Mouse (Mus musculus) forebrain, postnatal 0 days (tissue): ENCODE results near the gene Tmtc1. TPM values are rescaled to one million over a fixed set of nuclear protein-coding genes. Genes with fewer than 3 reads are reported as not detected.

Source experiments
- ATAC-seq: fragments of 200-750 bp; cut with Nextera tagmentation; 2 replicates; pipeline ENCODE4 v1.8.0; 2017; ENCODE audit warnings: mild to moderate bottlenecking, moderate library complexity
- DNase-seq: peaks from one replicate; pipeline ENCODE4 v3.0.0-alpha.2; 2015
- H3K27ac ChIP-seq: fragments of 300-500 bp; sonication (generic); 2 replicates; pipeline ENCODE4 v1.5.1; 2014; ENCODE audit warnings: low read depth, mild to moderate bottlenecking, antibody characterized with exemption, low read length, moderate library complexity, mixed read lengths
- H3K27me3 ChIP-seq: fragments of 300-500 bp; sonication (generic); 2 replicates; pipeline ENCODE4 v1.6.1; 2014; ENCODE audit warnings: mild to moderate bottlenecking, low read length, mixed read lengths; ENCODE audit not compliant: insufficient read depth
- H3K36me3 ChIP-seq: fragments of 300-500 bp; sonication (generic); 2 replicates; pipeline ENCODE4 v1.6.1; 2014; ENCODE audit warnings: mild to moderate bottlenecking, moderate library complexity; ENCODE audit not compliant: insufficient read depth
- H3K4me1 ChIP-seq: fragments of 300-500 bp; sonication (generic); 2 replicates; pipeline ENCODE4 v1.6.1; 2014; ENCODE audit warnings: antibody characterized with exemption; ENCODE audit not compliant: insufficient read depth
- H3K4me2 ChIP-seq: fragments of 300-500 bp; sonication (generic); 2 replicates; pipeline ENCODE4 v1.6.1; 2014; ENCODE audit warnings: low read depth, mild to moderate bottlenecking, moderate library complexity
- H3K4me3 ChIP-seq: fragments of 300-500 bp; sonication (generic); 2 replicates; pipeline ENCODE4 v1.5.1; 2014; ENCODE audit warnings: low read depth, low read length, mixed read lengths
- H3K9ac ChIP-seq: fragments of 300-500 bp; sonication (generic); 2 replicates; pipeline ENCODE4 v1.6.1; 2014; ENCODE audit warnings: mild to moderate bottlenecking
- H3K9me3 ChIP-seq: fragments of 300-500 bp; sonication (generic); 2 replicates; pipeline ENCODE4 v1.6.1; 2016; ENCODE audit warnings: low read length
- CTCF ChIP-seq: sonication (generic); IDR thresholded peaks from 2 replicates; pipeline ENCODE4 v1.5.1; 2016; ENCODE audit warnings: antibody characterized with exemption, control low read depth, low read depth
- WGBS: fragments of 180-500 bp; shearing (Covaris S2); extraction: QIAGEN DNeasy Blood & Tissue Kit; methylation state at CpG from one replicate; pipeline ENCODE4 v1.1.7; 2014; 5-methylcytosine and 5-hydroxymethylcytosine counted together
- polyA plus RNA-seq: library from polyadenylated mRNA; unstranded; fragments of >200 nt; fragmentation: Nextera tagmentation; extraction: Ambion mirVana; gene quantifications from 2 replicates; pipeline ENCODE4 v1.2.1, GENCODE M21; 2015
- total RNA-seq: library from RNA; depleted of rRNA; stranded (reverse); fragments of >200 nt; gene quantifications from 2 replicates; pipeline ENCODE4 v1.2.3, GENCODE M21; 2014; rRNA removed

Tmtc1 gene
- total RNA-seq (18.9 and 20.5 TPM in 2 replicates), polyA plus RNA-seq (1.3 and 1.7 TPM in 2 replicates)

DNA sequence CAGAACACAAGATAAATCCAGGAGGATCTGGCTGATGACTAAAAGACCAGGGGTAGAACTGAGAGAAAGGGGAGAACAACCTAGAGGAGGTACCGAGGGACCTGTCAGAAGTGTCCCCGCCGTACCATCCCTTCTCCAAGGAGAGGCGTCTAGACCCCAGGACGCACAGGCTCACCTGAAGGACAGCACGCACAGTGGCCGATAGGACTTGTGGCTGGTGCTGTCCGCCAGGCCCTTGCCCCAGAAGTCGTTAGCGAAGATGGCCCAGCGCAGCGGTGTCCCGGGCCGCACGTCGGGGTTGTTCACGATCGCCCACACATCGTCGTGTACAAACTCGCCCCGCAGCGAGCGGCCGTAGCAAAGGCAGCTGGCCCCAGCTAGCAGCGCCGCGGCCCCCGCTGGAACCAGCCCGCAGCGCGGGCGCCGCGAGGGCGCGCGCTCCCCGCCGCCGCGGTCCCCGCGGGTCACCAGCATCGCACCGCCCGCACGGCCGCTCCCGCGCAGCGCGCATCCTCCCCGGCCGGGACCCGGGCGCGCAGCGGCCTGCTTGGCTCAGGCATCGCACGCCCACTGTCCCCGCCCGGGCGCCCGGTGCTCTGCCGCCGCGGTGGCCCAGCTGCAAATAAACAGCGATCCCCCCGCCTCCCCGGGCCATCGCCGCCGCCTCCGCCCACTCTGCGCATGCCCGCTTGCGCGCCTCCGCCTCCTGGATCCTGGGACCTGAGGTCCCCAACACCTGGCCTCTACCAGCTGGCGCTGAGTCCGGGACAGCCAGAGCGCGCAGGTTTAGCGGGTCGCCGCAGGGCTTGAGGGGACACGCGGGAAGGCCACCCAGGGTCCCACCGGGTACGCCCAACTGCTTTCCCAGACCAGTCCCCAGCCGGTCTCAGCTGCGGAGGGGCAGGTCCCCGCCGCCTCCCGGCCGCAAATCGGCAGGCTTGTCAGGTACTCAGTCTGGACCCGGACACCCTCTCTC is at the start of gene Tmtc1:
Gene Tmtc1 (minus strand): TSS at position 664 of the 976 bp plus-strand sequence.
- Histone ChIP-seq H3K36me3 (no peaks in the 10 kb centered on the region), H3K9me3 (no peaks in the 10 kb centered on the region), H3K9ac (peak within 1 kb of the TSS; percentile 78), H3K4me2 (peak within 1 kb of the TSS; percentile 93), H3K27me3 (0 out of 2 replicates have a peak, but pooled peaks cover 3% of the 10 kb centered on the region), H3K4me3 (peak within 1 kb of the TSS; percentile 75), H3K4me1 (peaks cover 6% of the 10 kb centered on the region; the same call in 1 of the 2 replicates), H3K27ac (peak within 1 kb of the TSS; percentile 77)
- 3% methylated on average over 87 of the region's 99 CpGs for WGBS
- DNase-seq = peak; percentile 65
- TF ChIP-seq CTCF = no peak; the same call in 1 of the 2 replicates
- ATAC-seq = peak; percentile 72

DNA sequence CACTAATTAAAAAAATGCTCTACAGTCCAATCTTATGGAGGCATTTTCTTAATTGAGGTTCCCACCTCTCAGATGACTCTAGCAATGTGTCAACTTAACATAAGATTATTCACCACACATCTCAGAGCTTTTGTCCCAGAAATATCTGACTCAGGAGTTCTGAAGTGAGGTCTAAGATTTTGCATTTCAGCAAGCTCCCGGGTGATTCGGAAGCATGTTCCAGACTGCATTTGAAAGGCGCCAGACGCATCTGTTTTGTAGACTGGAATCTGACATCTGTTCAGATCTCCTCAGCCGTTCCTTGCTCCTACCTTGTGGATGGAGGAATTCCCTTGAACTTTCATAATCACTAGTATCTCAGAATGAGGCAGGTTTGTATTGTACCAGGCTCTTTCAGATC is 47.7 kb upstream of the Tmtc1 start:
- Histone ChIP-seq H3K9ac (no peak overlapping the region), H3K4me2 (no peak overlapping the region), H3K4me1 (no peaks in the 10 kb centered on the region), H3K36me3 (no peaks in the 10 kb centered on the region), H3K27ac (no peak overlapping the region), H3K9me3 (no peaks in the 10 kb centered on the region), H3K27me3 (no peaks in the 10 kb centered on the region), H3K4me3 (no peak overlapping the region)
- ATAC-seq = no peak
- no peak for DNase-seq
- 71% methylated on average over 5 of the region's 5 CpGs for WGBS
- no peak for TF ChIP-seq CTCF

DNA sequence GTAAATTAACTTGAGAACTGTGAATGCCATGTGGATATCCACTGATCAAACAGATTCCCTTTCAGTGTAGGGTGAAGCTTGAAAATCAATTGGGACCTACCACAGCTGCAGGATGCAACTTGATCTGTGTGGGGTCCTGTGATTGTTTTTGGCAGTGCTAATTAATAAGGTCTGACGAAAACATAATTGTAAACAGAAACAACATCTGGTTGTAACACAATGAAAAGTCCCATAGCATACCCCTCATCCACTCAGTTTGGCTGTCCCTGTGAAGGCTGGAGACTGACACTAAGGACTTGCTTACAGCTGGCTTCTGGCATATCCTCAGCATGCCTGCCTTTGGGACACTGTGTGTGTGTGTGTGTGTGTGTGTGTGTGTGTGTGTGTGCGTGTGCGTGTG is 42.6 kb upstream of the Tmtc1 start:
- Histone ChIP-seq H3K9me3 (no peaks in the 10 kb centered on the region), H3K4me1 (no peaks in the 10 kb centered on the region), H3K36me3 (no peaks in the 10 kb centered on the region), H3K4me3 (no peak overlapping the region), H3K27ac (no peak overlapping the region), H3K4me2 (no peak overlapping the region), H3K27me3 (no peaks in the 10 kb centered on the region), H3K9ac (no peak overlapping the region)
- DNase-seq (no peak), ATAC-seq (no peak)
- WGBS = 81% methylated on average over 3 of the region's 3 CpGs
- no peak for TF ChIP-seq CTCF

DNA sequence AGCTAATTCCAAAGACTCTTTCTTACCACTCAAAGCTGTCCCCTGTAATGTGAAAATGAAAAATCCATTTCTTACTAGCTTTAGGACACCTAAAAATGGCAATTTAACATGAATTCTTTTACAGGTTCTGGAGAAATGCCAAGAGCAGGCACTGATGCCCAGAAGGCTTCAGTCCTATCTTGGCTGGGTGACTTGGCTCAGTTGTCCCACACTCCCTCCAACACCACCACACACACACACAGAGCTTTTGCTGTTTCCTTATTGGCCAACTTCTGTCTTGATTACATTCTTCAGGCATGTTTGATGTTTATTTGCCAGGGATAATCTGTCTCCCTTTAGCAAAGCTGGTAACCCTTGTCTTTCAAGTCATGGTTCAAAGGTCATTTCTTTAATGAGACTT is 37.7 kb upstream of the Tmtc1 start:
- DNase-seq (peak; percentile 45), ATAC-seq (peak; percentile 55)
- H3K36me3 ChIP-seq = no peaks in the 10 kb centered on the region
- H3K27me3 ChIP-seq = no peaks in the 10 kb centered on the region
- TF ChIP-seq CTCF = no peak
- no peaks in the 10 kb centered on the region for H3K9me3 ChIP-seq
- H3K4me2 ChIP-seq = no peak overlapping the region
- no peaks in the 10 kb centered on the region for H3K4me1 ChIP-seq
- H3K27ac ChIP-seq = no peak overlapping the region
- H3K4me3 ChIP-seq = no peak overlapping the region
- no peak overlapping the region for H3K9ac ChIP-seq

DNA sequence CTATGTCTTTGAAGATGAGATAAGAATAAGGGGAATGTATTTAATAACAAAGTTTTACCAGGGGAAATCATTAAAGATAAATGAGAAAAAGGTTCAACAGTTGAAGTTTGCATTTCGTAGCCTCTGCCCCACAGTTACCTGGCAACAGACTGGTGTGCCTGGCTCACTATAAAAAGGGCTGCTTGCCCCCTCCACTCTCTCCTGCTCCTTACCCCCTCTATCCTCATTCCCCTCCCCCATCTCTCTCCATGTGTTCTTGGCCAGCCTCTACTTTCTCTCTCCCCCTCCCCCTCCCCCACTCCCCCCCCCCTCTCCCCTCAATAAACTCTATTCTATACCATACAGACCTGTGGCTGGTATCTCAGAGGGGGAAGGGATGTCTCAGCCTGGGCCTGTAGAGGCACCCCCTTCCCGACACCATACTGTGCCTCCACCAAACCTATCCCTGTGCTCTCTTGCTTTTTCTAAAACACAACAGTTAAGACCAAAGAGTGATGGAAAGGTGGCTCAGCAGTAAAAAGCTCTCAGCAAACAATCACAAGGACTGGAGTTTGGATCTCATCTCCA is 35.6 kb upstream of the Tmtc1 start:
- WGBS = 52% methylated on average over 2 of the region's 2 CpGs
- Histone ChIP-seq H3K4me2 (no peak overlapping the region), H3K9me3 (no peaks in the 10 kb centered on the region), H3K27me3 (no peaks in the 10 kb centered on the region), H3K36me3 (no peaks in the 10 kb centered on the region), H3K27ac (no peak overlapping the region), H3K4me3 (no peak overlapping the region), H3K4me1 (no peaks in the 10 kb centered on the region), H3K9ac (no peak overlapping the region)
- TF ChIP-seq CTCF = no peak
- no peak for ATAC-seq
- DNase-seq = no peak

DNA sequence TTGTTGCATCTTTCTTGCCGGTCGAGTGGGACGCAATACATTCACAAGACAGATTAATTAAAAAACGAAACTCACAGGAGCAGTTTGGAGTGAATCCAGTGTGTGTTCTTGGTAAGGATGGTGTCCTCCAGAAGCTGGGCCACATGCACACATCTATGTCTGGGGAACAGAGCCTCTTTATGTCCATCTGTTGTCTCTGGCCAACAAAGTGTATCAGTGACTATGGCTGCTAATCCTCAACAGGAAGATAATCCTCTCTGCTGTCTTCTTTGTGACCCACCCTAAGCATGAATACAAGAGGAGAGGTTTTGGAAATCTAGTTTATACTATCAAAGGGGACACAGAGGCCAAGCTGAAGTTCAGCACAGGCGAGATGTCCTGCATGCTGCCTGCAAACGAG is 34.2 kb upstream of the Tmtc1 start:
- Histone ChIP-seq H3K27me3 (no peaks in the 10 kb centered on the region), H3K27ac (no peak overlapping the region), H3K9ac (no peak overlapping the region), H3K4me3 (no peak overlapping the region), H3K36me3 (no peaks in the 10 kb centered on the region), H3K4me2 (no peak overlapping the region), H3K9me3 (no peaks in the 10 kb centered on the region), H3K4me1 (no peaks in the 10 kb centered on the region)
- DNase-seq (no peak), ATAC-seq (no peak)
- WGBS = 54% methylated on average over 6 of the region's 6 CpGs
- TF ChIP-seq CTCF = no peak

DNA sequence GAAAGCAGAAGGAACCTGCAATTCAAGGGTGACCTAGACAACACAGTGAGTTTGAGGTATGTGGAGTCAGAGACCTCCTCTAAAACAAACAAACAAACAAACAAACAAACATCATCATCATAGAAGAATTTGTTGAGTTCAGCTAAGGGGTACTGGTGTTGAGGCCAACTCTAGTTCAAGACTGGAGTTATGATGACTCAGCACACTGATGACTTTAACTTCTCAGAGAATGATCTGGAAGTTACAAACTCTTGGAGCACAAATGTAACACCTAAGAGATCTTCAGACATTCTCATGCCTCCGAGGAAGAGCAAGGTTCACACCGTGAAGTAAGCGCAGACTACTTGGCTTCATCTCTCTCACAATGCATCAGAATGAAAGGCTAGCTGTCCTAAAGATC is 28.1 kb upstream of the Tmtc1 start:
- H3K9me3 ChIP-seq = no peaks in the 10 kb centered on the region
- DNase-seq (no peak), ATAC-seq (no peak)
- H3K4me3 ChIP-seq = no peak overlapping the region
- H3K27me3 ChIP-seq = no peaks in the 10 kb centered on the region
- no peak overlapping the region for H3K9ac ChIP-seq
- WGBS = 95% methylated on average over 3 of the region's 3 CpGs
- no peaks in the 10 kb centered on the region for H3K4me1 ChIP-seq
- no peak overlapping the region for H3K27ac ChIP-seq
- no peaks in the 10 kb centered on the region for H3K36me3 ChIP-seq
- no peak for TF ChIP-seq CTCF
- no peak overlapping the region for H3K4me2 ChIP-seq
